Mouse (Mus musculus) thymus, adult 2 months (tissue): ENCODE data around the gene Sco1. TPM values are rescaled to one million over a fixed set of nuclear protein-coding genes. Genes with fewer than 3 reads are reported as not detected.

Experiments used
- DNase-seq: peaks from one replicate; pipeline ENCODE4 v3.0.0; 2021
- H3K27ac ChIP-seq: fragments of 200-500 bp; 2 replicates; pipeline ENCODE4 v1.5.1; 2012; ENCODE audit warnings: low read length, control low read depth; ENCODE audit not compliant: control insufficient read depth, insufficient read depth
- H3K27me3 ChIP-seq: fragments of 200-500 bp; 2 replicates; pipeline ENCODE4 v1.6.1; 2012; ENCODE audit warnings: mild to moderate bottlenecking, low read length, moderate library complexity, mixed read lengths; ENCODE audit not compliant: control insufficient read depth, insufficient read depth
- H3K36me3 ChIP-seq: fragments of 200-500 bp; 2 replicates; pipeline ENCODE4 v1.6.1; 2012; ENCODE audit warnings: mild to moderate bottlenecking, low read length, moderate library complexity; ENCODE audit not compliant: control insufficient read depth, insufficient read depth
- H3K4me1 ChIP-seq: fragments of 200-500 bp; replicated peaks from 2 replicates; pipeline ENCODE4 v1.6.1; 2012; ENCODE audit warnings: low read length; ENCODE audit not compliant: control insufficient read depth, insufficient read depth
- H3K4me3 ChIP-seq: fragments of 200-500 bp; 2 replicates; pipeline ENCODE4 v1.5.1; 2012; ENCODE audit warnings: mild to moderate bottlenecking, low read length, control low read depth, moderate library complexity; ENCODE audit not compliant: control insufficient read depth, insufficient read depth
- CTCF ChIP-seq: fragments of 200-500 bp; IDR thresholded peaks from 2 replicates; pipeline ENCODE4 v1.5.1; 2012; ENCODE audit warnings: mild to moderate bottlenecking, control low read depth, low read length, moderate library complexity, borderline replicate concordance; ENCODE audit not compliant: control insufficient read depth, poor library complexity, insufficient read depth; ENCODE audit errors: extremely low read depth
- POLR2A ChIP-seq: fragments of 200-500 bp; IDR thresholded peaks from 2 replicates; pipeline ENCODE4 v1.6.1; 2012; ENCODE audit warnings: mild to moderate bottlenecking, low read length, control low read depth, moderate library complexity; ENCODE audit not compliant: control insufficient read depth, poor library complexity, insufficient read depth; ENCODE audit errors: extremely low read depth
- WGBS: fragments of 180-500 bp; shearing (Covaris S2); methylation state at CpG from one replicate; pipeline ENCODE4 v1.1.7; 2018; 5-methylcytosine and 5-hydroxymethylcytosine counted together
- polyA plus RNA-seq: library from polyadenylated mRNA; depleted of rRNA; stranded (reverse); fragments of >200 nt; gene quantifications from 2 replicates; pipeline ENCODE4 v1.2.3, GENCODE M21; 2012; rRNA removed

The Sco1 gene
- polyA plus RNA-seq, result 3.8 and 4.4 TPM in 2 replicates

DNA sequence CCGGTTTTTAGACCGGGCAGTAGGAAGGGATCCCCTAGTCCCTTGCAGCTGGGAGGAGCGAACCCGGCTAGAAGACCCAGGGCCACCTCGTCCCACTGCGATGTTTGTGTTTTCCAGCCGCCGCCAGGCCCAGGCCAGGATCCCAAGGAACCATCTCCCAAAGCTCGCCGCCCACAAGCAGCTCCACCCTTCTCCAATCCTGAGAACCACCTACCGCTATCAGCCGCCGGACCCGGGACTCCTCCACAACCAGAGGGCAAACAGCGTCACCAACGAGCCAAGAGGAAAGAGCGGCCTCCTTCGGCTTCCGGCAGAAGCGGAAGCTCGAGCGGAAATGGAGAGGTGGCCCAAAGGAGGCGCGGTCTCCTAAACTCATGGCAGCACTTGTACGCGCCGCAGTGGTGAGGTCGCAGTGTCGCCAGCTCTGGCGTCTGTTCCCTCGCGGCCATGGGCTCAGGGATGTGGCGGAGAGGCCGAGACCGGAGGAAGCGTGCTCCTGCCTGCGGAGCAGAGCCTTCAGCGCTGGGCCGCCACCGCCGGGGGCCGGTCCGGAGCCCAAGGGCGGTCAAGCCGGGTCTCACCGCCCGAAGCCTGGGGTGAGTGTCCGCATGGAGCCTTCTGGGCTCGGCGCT lies at the start of gene Sco1, which contains the start of gene Adprm:
TSS of gene Sco1 (plus strand) at position 350 of the 632 bp plus-strand sequence.
TSS of gene Adprm (minus strand) at position 274 of the 632 bp plus-strand sequence.
- TF ChIP-seq CTCF (peak; percentile 52; the same call in 1 of the 2 replicates), POLR2A (peak; percentile 71; the same call in 1 of the 2 replicates)

DNA sequence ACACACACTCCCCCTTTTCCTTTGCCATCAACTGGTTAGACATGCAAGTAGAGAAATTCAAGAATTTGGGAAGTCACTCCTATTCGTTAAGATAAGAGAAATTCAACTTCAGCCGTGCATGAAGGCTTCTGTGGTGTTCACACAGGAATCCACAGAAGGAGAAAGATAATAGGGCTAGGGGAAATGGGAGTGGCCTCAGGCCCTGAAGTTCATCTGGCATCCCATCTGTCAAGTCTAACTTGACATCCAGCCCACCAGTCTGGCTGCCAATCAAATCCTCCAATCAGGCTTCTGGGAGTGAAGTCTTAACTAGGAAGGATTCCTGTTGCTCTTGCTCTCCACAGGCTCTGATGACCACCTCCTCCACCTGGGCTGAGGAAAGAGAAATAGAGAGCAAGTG lies 49.6 kb upstream of the Sco1 start:
- no peak for DNase-seq
- Histone ChIP-seq H3K36me3 (no peaks in the 10 kb centered on the region), H3K27ac (no peak overlapping the region), H3K4me3 (no peak overlapping the region), H3K27me3 (no peaks in the 10 kb centered on the region), H3K4me1 (no peaks in the 10 kb centered on the region)
- 29% methylated on average over 2 of the region's 2 CpGs for WGBS
- TF ChIP-seq CTCF, result no peak
- no peak for TF ChIP-seq POLR2A

More for the DNA sequence above, at the start of gene Sco1, which contains the start of gene Adprm:
- Histone ChIP-seq H3K4me1 (no peaks in the 10 kb centered on the region), H3K4me3 (peak within 1 kb of the TSS; percentile 90), H3K27me3 (no peaks in the 10 kb centered on the region), H3K27ac (peak within 1 kb of the TSS; percentile 11; the same call in 1 of the 2 replicates), H3K36me3 (peaks cover 18% of the 10 kb centered on the region)
- under 1% methylated on average over 50 of the region's 50 CpGs for WGBS
- DNase-seq, result peak; percentile 87

DNA sequence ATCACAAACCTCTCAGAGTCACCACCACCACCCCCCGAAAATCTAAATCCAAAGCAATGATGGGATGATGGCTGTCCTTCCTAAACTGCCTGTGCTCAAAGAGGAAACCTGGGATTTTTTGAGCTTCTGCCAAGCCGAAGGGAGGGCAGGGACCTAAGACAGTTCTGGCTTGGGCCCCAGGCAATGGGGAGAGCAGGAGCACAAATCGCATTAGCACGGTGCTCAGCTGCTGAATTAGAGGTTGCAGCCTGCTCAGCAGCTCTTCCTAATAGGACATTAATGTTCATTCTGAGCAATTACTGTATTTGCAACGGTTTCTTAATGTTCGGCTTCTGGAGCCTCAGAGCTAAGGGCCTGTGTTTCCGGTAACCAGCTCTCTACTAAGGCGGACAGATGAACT lies 44.5 kb upstream of the Sco1 start:
- H3K36me3 ChIP-seq, result no peaks in the 10 kb centered on the region
- DNase-seq, result no peak
- H3K4me1 ChIP-seq, result no peaks in the 10 kb centered on the region
- no peak overlapping the region for H3K4me3 ChIP-seq
- no peak for TF ChIP-seq CTCF
- TF ChIP-seq POLR2A, result no peak
- H3K27ac ChIP-seq, result no peak overlapping the region
- H3K27me3 ChIP-seq, result no peaks in the 10 kb centered on the region
- WGBS, result 92% methylated on average over 8 of the region's 8 CpGs

DNA sequence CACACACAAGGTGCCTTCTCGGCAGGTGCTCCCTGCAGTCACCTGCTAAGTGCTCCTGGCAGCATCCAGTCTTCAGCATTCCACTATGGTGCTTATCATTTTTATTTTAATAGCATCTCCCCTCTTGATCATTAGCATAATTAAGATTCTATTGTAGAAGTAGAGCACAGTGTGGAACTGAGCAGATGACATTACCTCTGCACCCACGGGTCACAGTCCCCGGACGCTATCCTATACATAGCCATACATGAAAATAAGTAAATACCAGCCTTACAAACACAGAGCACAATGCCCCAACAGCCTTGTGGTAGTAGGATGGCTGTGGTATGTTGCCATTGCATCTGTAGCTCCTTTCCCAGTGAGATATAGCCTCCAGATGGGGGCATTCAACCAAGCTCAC lies 43.9 kb upstream of the Sco1 start:
- H3K27ac ChIP-seq, result no peak overlapping the region
- 97% methylated on average over 4 of the region's 4 CpGs for WGBS
- no peak for DNase-seq
- no peak overlapping the region for H3K4me3 ChIP-seq
- H3K4me1 ChIP-seq, result no peaks in the 10 kb centered on the region
- H3K27me3 ChIP-seq, result no peaks in the 10 kb centered on the region
- no peaks in the 10 kb centered on the region for H3K36me3 ChIP-seq
- TF ChIP-seq POLR2A (no peak), CTCF (no peak)

DNA sequence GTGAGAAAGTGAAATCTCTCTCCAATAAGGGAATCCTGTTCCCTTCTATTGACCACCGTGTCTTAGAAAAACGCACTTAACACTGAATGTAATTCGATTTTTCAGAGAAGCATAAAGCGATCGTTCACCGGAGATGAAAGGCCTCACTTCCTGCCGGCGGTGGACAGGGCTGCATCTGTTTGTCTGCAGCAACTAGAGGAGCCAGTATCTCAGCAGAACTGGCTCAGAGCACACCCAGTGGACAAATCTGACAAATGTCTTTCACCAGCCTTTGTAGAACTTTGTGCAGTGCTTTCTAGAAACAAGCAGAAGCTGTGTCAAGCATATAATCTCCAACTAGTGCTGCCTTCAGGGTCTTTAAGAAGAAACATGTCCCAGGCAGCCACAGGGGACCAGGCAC lies 42.0 kb upstream of the Sco1 start:
- Histone ChIP-seq H3K36me3 (no peaks in the 10 kb centered on the region), H3K27ac (no peak overlapping the region), H3K4me3 (no peak overlapping the region), H3K27me3 (no peaks in the 10 kb centered on the region), H3K4me1 (no peaks in the 10 kb centered on the region)
- TF ChIP-seq CTCF (no peak), POLR2A (no peak)
- WGBS, result 2% methylated on average over 8 of the region's 8 CpGs
- no peak for DNase-seq

DNA sequence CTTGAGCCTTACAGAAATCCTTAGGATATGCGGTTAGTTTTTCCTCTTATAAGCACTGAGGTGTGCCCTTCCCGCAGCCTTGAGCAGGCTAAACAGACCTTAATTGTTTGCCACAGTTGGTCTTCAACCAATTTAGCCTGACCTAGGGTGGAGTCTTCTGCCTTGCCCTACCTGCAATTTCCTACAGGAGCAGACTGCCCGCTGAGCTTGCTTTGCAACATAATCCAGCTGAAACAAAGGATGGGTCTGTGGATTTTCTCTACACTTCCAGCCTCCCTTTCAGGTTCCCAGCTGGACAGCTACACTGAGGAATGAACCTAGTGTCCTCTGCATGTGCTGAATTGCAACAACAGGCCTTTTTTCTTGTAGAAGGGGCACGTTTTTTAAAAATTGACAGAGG lies 40.8 kb upstream of the Sco1 start:
- Histone ChIP-seq H3K36me3 (no peaks in the 10 kb centered on the region), H3K27me3 (no peaks in the 10 kb centered on the region), H3K27ac (no peak overlapping the region), H3K4me1 (no peaks in the 10 kb centered on the region), H3K4me3 (no peak overlapping the region)
- no peak for DNase-seq
- WGBS, result 78% methylated on average over 4 of the region's 4 CpGs
- TF ChIP-seq CTCF (no peak), POLR2A (no peak)

DNA sequence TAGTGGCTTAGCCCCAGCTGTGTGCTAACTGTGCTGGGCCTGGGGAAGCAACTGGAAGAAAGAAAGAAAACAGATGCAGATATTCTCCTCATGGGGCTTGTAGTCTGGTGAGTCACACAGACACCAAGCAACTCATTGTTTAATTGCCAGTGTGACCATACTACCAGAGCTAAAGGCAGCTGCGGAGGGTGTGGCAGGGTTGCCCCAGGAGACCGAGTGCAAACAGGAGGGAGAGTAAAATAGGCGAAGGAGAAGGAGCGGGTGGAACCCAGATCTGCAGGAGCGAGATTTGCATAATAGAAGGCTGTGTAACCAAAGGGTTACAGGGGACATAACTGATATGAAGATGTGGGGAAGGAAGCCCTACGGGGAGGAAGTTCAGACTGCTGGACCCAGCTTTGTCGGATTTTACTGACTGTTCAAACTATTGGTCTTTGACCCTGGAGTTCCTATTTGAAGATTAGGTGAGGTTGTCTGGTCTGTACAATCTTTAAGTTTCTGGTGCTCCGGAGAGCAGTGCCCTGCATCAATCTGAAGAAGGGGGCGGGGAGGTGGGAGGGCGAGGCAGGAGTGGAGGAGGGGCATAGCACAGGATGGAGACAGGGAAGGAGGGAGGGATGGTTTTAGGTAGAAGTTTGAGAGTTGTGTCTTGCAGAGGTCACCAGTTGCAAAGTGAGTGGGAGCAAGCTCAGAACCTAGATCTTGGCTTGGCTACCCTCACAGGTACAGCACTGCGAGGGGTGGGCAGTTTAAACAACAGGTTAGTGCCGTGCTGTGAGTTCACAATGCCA lies 34.5 kb upstream of the Sco1 start:
- DNase-seq, result no peak
- no peaks in the 10 kb centered on the region for H3K27me3 ChIP-seq

More for the DNA sequence above, 34.5 kb upstream of the Sco1 start:
- TF ChIP-seq CTCF (no peak), POLR2A (no peak)
- Histone ChIP-seq H3K27ac (no peak overlapping the region), H3K4me1 (no peaks in the 10 kb centered on the region), H3K4me3 (no peak overlapping the region), H3K36me3 (no peaks in the 10 kb centered on the region)
- WGBS, result 15% methylated on average over 12 of the region's 12 CpGs
